Comparison of ENCODE assay signal across 8 mouse cellular contexts in genomic region chr14:25800166-25800960, GRCm38 (mm10). TPM values are rescaled to one million over a fixed set of nuclear protein-coding genes. Genes with fewer than 3 reads are reported as not detected.
DNase-seq lines count a peak whose midpoint lies in the region; ATAC-seq and TF ChIP-seq lines count a peak whose summit lies in the region.

No protein-coding gene starts in this region.

- 9% methylated on average over 19 of the region's 19 CpGs for WGBS in heart, embryonic 13.5 days
- WGBS in kidney, embryonic 16.5 days: 18% methylated on average over 19 of the region's 19 CpGs
- 23% methylated on average over 19 of the region's 19 CpGs for WGBS in liver, adult 2 months
- 18% methylated on average over 19 of the region's 19 CpGs for WGBS in stomach, embryonic 15.5 days

- no peak overlapping the region for H3ac ChIP-seq in C2C12 (ENCODE audit: control insufficient read depth, insufficient read length, low read depth)

- H3K27me3 ChIP-seq in C2C12 (ENCODE audit: control insufficient read depth, insufficient read depth, insufficient read length): no peaks in the 10 kb centered on the region
- H3K27me3 ChIP-seq in heart, embryonic 13.5 days (replicated peaks): no peaks in the 10 kb centered on the region
- H3K27me3 ChIP-seq in kidney, embryonic 16.5 days (ENCODE audit: insufficient read depth, low read length): no peaks in the 10 kb centered on the region
- no peaks in the 10 kb centered on the region for H3K27me3 ChIP-seq in liver, adult 2 months (ENCODE audit: control insufficient read depth, insufficient read depth, low read length)
- H3K27me3 ChIP-seq in stomach, embryonic 15.5 days (replicated peaks): no peaks in the 10 kb centered on the region

- DNase-seq in fibroblast of lung, adult 2 months (ENCODE audit: low read depth): peak; percentile 83
- peak; percentile 59 for DNase-seq in liver, adult 2 months (ENCODE audit: extremely low read depth, low read depth, low spot score)
- peak; percentile 93 for DNase-seq in neural tube, embryonic 10.5 days (ENCODE audit: extremely low spot score, low spot score)

- H3K4me2 ChIP-seq in heart, embryonic 13.5 days: 0 out of 2 replicates have a peak overlapping the region, but pooled peaks have one; percentile 8
- H3K4me2 ChIP-seq in kidney, embryonic 16.5 days (replicated peaks; ENCODE audit: low read depth, low read length): no peak overlapping the region
- H3K4me2 ChIP-seq in stomach, embryonic 15.5 days: peak overlapping the region; percentile 29; the same call in 1 of the 2 replicates

- no peaks in the 10 kb centered on the region for H3K79me3 ChIP-seq in C2C12 (ENCODE audit: low read depth)

- H3K36me3 ChIP-seq in C2C12 (ENCODE audit: control insufficient read depth, insufficient read depth): no peaks in the 10 kb centered on the region
- H3K36me3 ChIP-seq in heart, embryonic 13.5 days: no peaks in the 10 kb centered on the region
- H3K36me3 ChIP-seq in kidney, embryonic 16.5 days (ENCODE audit: insufficient read depth, low read length): no peaks in the 10 kb centered on the region
- H3K36me3 ChIP-seq in liver, adult 2 months (ENCODE audit: control insufficient read depth, insufficient read depth, low read length): no peaks in the 10 kb centered on the region
- no peaks in the 10 kb centered on the region for H3K36me3 ChIP-seq in stomach, embryonic 15.5 days

- no peak overlapping the region for H3K4me3 ChIP-seq in C2C12 (ENCODE audit: insufficient read depth, poor library complexity, severe bottlenecking)
- H3K4me3 ChIP-seq in bone marrow macrophage, adult 2 months (ENCODE audit: insufficient read depth, low read length): no peak overlapping the region
- H3K4me3 ChIP-seq in heart, embryonic 13.5 days: no peak overlapping the region
- no peak overlapping the region for H3K4me3 ChIP-seq in kidney, embryonic 16.5 days (ENCODE audit: low read length)
- H3K4me3 ChIP-seq in liver, adult 2 months (ENCODE audit: insufficient read depth, low read depth, low read length): no peak overlapping the region
- no peak overlapping the region for H3K4me3 ChIP-seq in stomach, embryonic 15.5 days (replicated peaks)

- H3K9ac ChIP-seq in heart, embryonic 13.5 days: no peak overlapping the region
- H3K9ac ChIP-seq in kidney, embryonic 16.5 days (replicated peaks; ENCODE audit: low read length): no peak overlapping the region
- H3K9ac ChIP-seq in liver, adult 2 months (ENCODE audit: low read depth, low read length): no peak overlapping the region
- H3K9ac ChIP-seq in stomach, embryonic 15.5 days: no peak overlapping the region

- H3K4me1 ChIP-seq in bone marrow macrophage, adult 2 months (ENCODE audit: control insufficient read depth, insufficient read depth, low read length): peaks cover 3% of the 10 kb centered on the region
- peaks cover 38% of the 10 kb centered on the region for H3K4me1 ChIP-seq in heart, embryonic 13.5 days
- H3K4me1 ChIP-seq in kidney, embryonic 16.5 days (ENCODE audit: insufficient read depth, low read length): peaks cover 23% of the 10 kb centered on the region
- peaks cover 4% of the 10 kb centered on the region; the same call in 1 of the 2 replicates for H3K4me1 ChIP-seq in liver, adult 2 months (ENCODE audit: control insufficient read depth, insufficient read depth, low read length)
- peaks cover 6% of the 10 kb centered on the region; the same call in 1 of the 2 replicates for H3K4me1 ChIP-seq in stomach, embryonic 15.5 days

- ATAC-seq in heart, embryonic 13.5 days (ENCODE audit: extremely low read depth, insufficient number of reproducible peaks, low FRiP score, low TSS enrichment): no peak
- peak; percentile 81 for ATAC-seq in kidney, embryonic 16.5 days (ENCODE audit: low FRiP score, low TSS enrichment)
- ATAC-seq in stomach, embryonic 15.5 days (ENCODE audit: insufficient read depth, low FRiP score, low read depth): 0 out of 2 replicates have a peak, but pooled peaks have one; percentile 44

- H3K9me3 ChIP-seq in heart, embryonic 13.5 days: no peaks in the 10 kb centered on the region
- no peaks in the 10 kb centered on the region for H3K9me3 ChIP-seq in kidney, embryonic 16.5 days (ENCODE audit: low read length)
- no peaks in the 10 kb centered on the region for H3K9me3 ChIP-seq in stomach, embryonic 15.5 days

- H3K27ac ChIP-seq in bone marrow macrophage, adult 2 months (ENCODE audit: insufficient read depth, low read depth, low read length): no peak overlapping the region
- H3K27ac ChIP-seq in heart, embryonic 13.5 days (replicated peaks): no peak overlapping the region
- H3K27ac ChIP-seq in kidney, embryonic 16.5 days (ENCODE audit: low read length): peak overlapping the region; percentile 27; the same call in 1 of the 2 replicates
- H3K27ac ChIP-seq in liver, adult 2 months (replicated peaks; ENCODE audit: insufficient read depth, low read depth, low read length): no peak overlapping the region
- 0 out of 2 replicates have a peak overlapping the region, but pooled peaks have one; percentile 38 for H3K27ac ChIP-seq in stomach, embryonic 15.5 days

- no peaks in the 10 kb centered on the region for H3K79me2 ChIP-seq in C2C12 (ENCODE audit: control insufficient read depth, insufficient read depth)
- H3K79me2 ChIP-seq in liver, adult 2 months (ENCODE audit: control insufficient read depth, insufficient read depth, low read length): no peaks in the 10 kb centered on the region

- no peak for TF ChIP-seq POLR2A in bone marrow macrophage, adult 2 months (IDR thresholded peaks at IDR 0.05; ENCODE audit: borderline replicate concordance, low read depth, low read length)
- TF ChIP-seq POLR2A in liver, adult 2 months (IDR thresholded peaks at IDR 0.05; ENCODE audit: extremely low read depth, insufficient read depth, low read length): no peak

- TF ChIP-seq CTCF in C2C12 (IDR thresholded peaks at IDR 0.05; ENCODE audit: control insufficient read depth, insufficient read depth, insufficient read length): peak; percentile 93
- TF ChIP-seq CTCF in bone marrow macrophage, adult 2 months (IDR thresholded peaks at IDR 0.05; ENCODE audit: low read depth, low read length): peak; percentile 80
- peak; percentile 99 for TF ChIP-seq CTCF in liver, adult 2 months (IDR thresholded peaks at IDR 0.05; ENCODE audit: low read depth, low read length)

TF ChIP-seq in C2C12, 6 proteins besides CTCF, POLR2A, EP300 and RAD21:
- TF ChIP-seq MYOD1 (IDR thresholded peaks at IDR 0.05; ENCODE audit: control insufficient read depth, insufficient read length, low read depth): no peak
- no peak for TF ChIP-seq MYOG (IDR thresholded peaks at IDR 0.05; ENCODE audit: control insufficient read depth, extremely low read depth, insufficient read length)
- TF ChIP-seq MAX (IDR thresholded peaks at IDR 0.05): no peak
- TF ChIP-seq FOSL1 (IDR thresholded peaks at IDR 0.05; ENCODE audit: insufficient read depth, low read length, poor library complexity, severe bottlenecking): no peak
- TF ChIP-seq USF1 (IDR thresholded peaks at IDR 0.05; ENCODE audit: low read depth): no peak
- no peak for TF ChIP-seq CEBPB (IDR thresholded peaks at IDR 0.05; ENCODE audit: low read depth)

RNA-seq across cellular contexts. Expression of gene Zcchc24, which starts 31.5 kb away (rescaled TPM):
- polyA plus RNA-seq in C2C12 (2012; fragmentation: generic; extraction: Trizol): 36.4 TPM
- 31.7 and 34.8 TPM in 2 replicates for polyA plus RNA-seq in bone marrow macrophage, adult 2 months (2012; ENCODE audit: insufficient read depth, insufficient read length, missing spikeins)
- polyA plus RNA-seq in heart, embryonic 13.5 days (2015; fragmentation: Nextera tagmentation; extraction: Ambion mirVana): 20.8 and 22.6 TPM in 2 replicates
- 12.2 and 17.3 TPM in 2 replicates for polyA plus RNA-seq in kidney, embryonic 16.5 days (2015; fragmentation: Nextera tagmentation; extraction: Ambion mirVana)
- 27.3 and 28.7 TPM in 2 replicates for total RNA-seq in liver, adult 2 months (2014; rRNA removed)
- 53.0 and 57.7 TPM in 2 replicates for polyA plus RNA-seq in liver, adult 2 months (2012; rRNA removed)
- polyA plus RNA-seq in stomach, embryonic 15.5 days (2015; fragmentation: Nextera tagmentation; extraction: Ambion mirVana): 25.7 and 26.9 TPM in 2 replicates

RNA-seq across cellular contexts. Expression of gene Anxa11, which starts 41.6 kb away (rescaled TPM):
- 33.3 TPM for polyA plus RNA-seq in C2C12 (2012; fragmentation: generic; extraction: Trizol)
- polyA plus RNA-seq in bone marrow macrophage, adult 2 months (2012; ENCODE audit: insufficient read depth, insufficient read length, missing spikeins): 61.4 and 62.5 TPM in 2 replicates
- polyA plus RNA-seq in heart, embryonic 13.5 days (2015; fragmentation: Nextera tagmentation; extraction: Ambion mirVana): 21.6 and 23.6 TPM in 2 replicates
- polyA plus RNA-seq in kidney, embryonic 16.5 days (2015; fragmentation: Nextera tagmentation; extraction: Ambion mirVana): 65.8 and 67.9 TPM in 2 replicates
- 11.7 and 14.5 TPM in 2 replicates for total RNA-seq in liver, adult 2 months (2014; rRNA removed)
- polyA plus RNA-seq in liver, adult 2 months (2012; rRNA removed): 30.5 and 33.6 TPM in 2 replicates
- polyA plus RNA-seq in stomach, embryonic 15.5 days (2015; fragmentation: Nextera tagmentation; extraction: Ambion mirVana): 44.6 and 46.8 TPM in 2 replicates

Comparison
In these comparisons a context has a peak if more than half of its experiments do, and no peak if none do; other contexts are left out.
1. H3K27ac ChIP-seq: peak in kidney, embryonic 16.5 days (single experiment) and stomach, embryonic 15.5 days (single experiment); none in bone marrow macrophage, adult 2 months (single experiment), heart, embryonic 13.5 days (single experiment) and liver, adult 2 months (single experiment).
2. Peak in every context shown above with its lines, with median percentiles within 50 percentile points of each other: CTCF ChIP-seq and DNase-seq.